Mouse (Mus musculus) right cerebral cortex, postnatal 4 days (tissue): Measurements from ENCODE around the gene Ddb1.
"Not testable (repeated sequence)": the region's sequence is repeated elsewhere in the genome, so short reads cannot be mapped to it uniquely, and the experiment has no call there.

Experiments used
- DNase-seq: peaks from one replicate; pipeline ENCODE4 v3.0.0-alpha.2; 2022

The Ddb1 gene

DNA sequence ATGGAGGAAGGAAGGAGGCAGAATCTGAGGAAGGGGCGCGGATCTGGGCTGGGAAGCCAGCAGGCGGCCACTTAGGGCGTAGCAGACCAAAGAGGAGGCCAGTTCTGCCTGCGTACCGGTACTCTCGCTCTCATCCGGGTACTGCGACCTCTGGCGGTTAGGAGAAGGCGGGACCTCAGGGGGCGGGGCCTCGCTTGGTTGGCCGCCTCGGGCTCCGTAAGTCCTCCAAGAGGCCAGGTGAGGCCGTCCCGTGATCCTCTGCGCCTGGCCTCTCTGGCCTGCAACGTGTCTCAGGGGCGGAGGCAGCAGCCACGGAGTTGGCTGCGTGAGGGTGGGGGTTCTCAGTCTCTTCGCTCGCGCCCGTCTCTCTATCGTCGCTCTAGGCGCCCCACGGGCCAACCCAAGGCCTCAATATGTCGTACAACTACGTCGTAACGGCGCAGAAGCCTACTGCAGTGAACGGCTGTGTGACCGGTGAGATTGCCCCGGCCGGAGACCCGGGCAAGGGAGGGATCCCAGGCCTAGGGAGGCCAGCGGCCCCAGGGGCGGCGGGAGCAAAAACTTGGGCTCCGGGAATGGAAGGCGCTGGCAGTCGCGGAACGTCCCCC lies at the start of gene Ddb1, which contains the start of gene Tkfc:
Ddb1 (plus strand) TSS at position 35 of the 608 bp plus-strand sequence.
Tkfc (minus strand) TSS at position 362 of the 608 bp plus-strand sequence.
- peak; percentile 98 for DNase-seq

DNA sequence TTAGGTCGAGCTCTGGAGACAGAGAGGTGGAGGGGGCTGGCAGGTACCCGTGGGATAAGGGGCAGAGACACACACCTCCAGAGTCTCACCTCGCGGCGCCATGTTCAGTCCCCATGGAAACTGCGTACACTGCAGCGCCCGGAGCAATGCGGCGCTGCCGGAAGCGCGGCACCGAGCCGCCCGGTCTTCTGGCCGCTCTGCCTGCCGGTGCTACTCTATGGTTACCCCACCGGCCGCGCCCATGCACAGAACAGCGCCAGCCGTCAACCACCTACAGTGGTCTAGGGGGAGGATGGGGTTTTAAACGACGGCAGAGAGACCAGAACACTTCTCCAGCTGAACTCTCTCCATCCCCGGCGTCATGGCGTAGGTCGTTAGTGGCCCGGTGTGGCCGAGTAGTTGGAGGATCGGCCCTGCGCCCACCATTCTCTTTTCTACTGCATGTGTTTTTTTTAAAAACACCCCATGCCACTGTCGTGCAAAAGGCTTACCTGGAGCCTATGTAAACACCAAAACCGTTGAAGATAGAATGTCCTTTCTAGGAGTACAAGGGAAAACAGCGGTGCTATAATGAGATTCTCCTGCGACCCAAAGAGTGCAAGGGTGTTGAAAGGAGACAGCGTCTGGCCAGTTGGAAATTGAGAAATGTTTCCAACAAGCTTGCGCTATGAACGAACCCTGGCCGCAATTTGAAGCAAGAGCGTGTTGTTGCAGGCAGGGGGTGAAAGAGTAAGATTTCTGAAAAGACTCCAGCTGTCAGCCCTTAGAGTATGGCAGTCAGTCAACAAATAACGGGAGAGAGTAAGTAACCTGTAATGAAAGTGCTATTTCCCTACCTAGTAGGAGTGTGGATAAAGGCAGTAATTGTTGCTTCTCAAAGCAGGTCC lies 49.3 kb upstream of the Ddb1 start, which contains the start of gene Tmem216:
Tmem216 (minus strand) TSS at position 615 of the 887 bp plus-strand sequence.
- DNase-seq = peak; percentile 84

GRCm38 (mm10) chr19:10557001-10557400 lies 48.1 kb upstream of the Ddb1 start:
- no peak for DNase-seq

DNA sequence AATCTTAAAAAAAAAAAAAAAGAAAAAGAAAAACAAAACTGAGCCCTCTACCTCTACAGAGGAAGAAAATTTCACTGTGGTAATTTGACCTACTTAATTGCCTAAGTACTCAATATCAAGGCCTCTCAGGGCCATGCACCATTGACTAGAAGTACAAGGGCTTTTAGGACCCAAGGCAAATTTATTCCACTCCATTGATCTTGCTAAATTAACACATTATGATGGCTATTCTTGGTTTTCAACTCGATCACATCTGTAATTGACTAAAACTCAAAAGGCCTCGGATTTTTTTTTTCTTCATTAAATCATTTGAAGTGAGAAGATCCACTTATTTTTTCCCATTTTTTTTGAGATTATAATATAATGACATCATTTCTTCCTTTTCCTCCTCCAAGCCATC lies 47.7 kb upstream of the Ddb1 start:
- no peak for DNase-seq

DNA sequence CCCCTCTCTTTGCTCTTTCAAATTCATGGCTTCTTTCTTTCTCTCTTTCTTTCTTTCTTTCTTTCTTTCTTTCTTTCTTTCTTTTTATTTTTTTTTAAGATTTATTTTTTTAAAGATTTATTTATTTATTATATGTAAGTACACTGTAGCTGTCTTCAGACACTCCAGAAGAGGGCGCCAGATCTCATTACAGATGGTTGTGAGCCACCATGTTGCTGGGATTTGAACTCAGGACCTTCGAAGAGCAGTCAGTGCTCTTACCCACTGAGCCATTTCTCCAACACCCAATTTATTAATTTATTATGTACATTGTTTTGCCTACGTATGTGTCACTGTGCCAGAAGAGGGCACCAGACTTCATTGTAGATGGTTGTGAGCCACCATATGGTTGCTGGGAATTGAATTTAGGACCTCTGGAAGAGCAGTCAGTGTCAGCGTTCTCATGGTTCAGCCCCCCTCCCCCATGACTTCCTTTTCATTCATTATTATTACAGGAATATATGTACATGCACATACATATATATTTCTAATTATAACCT lies 47.2 kb upstream of the Ddb1 start:
- DNase-seq = not testable (repeated sequence)

DNA sequence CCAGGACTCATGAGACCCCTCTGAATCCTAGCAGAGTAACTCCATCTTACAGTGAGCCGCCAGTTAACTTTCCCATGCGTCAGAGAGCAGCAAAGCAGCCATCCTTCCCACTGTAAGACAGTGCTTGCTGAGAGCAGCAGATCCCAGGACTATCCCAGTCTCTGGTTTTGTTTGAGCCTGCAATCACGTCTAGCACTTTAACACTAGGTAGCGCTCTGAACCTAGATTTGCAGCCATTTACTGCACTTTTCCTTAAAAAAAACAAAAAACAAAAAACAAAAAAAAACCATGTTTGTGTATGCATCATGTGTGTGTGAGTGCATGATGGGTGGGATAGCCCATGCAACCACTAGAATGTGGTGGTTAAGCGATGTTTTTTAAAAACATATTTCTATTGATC lies 45.0 kb upstream of the Ddb1 start:
- no peak for DNase-seq

GRCm38 (mm10) chr19:10561558-10562314 lies 43.4 kb upstream of the Ddb1 start:
- DNase-seq = no peak

DNA sequence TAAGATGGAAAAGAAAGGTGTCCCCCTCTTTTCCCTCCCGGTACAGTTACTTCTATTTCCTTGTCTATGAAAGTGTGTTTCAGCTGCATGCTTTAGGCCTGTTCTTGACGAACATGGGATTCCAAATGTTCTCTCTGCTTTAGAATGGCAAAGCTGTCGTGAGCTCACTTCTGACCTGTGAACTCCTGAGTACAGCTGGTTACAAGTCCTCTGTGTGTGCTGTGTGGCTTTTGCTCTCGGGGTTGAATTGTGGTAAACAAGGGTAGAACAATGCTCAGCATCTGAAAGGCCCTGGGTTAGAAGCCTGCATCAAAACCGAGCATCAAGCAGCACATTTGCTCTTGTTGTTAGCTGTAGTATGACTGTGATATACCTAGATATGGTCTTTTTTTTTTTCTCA lies 42.8 kb upstream of the Ddb1 start:
- DNase-seq = no peak

DNA sequence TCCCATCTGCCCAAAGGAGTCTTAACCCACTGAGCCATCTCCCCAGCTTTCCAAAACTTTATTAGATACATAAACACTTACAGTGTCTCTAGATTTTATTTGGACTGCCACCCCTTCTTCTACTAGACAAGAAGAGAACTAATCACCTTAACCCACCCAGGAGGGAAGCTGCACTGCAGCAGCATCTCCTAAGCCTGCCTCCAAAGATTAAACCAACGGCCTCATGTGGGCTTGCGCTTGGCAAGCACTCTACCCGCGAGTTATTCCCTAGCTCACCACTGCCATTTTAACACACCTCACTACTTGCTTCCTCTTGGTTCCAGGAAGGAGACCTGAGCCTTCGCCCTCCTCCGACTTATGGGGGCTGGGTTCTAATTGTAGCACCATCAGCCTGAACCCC lies 40.8 kb upstream of the Ddb1 start:
- DNase-seq = no peak

- DNase-seq = no peak
Measured at GRCm38 (mm10) chr19:10565217-10565616, 39.9 kb upstream of the Ddb1 start.

GRCm38 (mm10) chr19:10569627-10570026 lies 35.5 kb upstream of the Ddb1 start:
- no peak for DNase-seq

DNA sequence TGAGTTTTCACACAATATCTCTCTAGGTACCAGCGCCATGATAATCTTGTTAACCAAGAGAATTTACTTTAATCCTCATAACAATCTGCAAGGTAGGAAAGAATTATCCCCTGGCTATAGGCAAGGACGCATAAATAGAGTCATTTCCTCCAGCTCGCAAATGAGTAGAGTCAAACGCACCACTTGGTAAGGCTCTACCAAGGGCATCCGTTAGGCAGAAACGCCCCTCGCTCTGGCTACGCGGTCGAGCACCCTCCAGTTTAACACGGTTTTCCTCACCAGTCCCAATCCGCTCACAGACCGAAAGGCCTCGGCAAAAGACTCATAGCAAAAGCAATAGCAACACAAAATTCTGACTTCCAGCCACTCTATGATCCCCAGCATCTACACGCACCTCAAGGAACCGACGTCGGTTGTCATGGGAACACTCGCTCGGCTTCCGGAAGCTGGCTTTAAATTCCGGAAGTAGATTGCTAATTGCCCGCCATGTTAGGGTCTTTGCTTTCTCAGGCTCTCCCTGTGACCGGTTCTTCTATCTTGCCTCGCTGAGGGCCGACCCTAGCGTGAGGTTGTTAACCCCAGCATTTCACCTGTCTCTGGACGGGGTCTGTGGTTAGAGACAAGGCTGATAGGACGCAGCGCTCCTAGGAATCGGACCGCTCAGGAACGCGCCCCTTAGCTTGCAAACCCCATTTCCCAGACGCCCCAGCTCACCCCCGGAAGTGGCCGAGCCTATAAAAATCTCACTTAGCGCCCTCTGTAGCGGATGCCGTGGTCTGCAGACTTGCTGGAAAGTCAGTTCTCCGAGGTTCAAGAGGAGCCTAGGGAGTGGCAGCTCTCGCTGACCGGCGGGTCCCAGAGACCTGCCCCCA lies 28.2 kb upstream of the Ddb1 start, which contains the start of the genes Cyb561a3 and Tmem138:
Cyb561a3 (plus strand) TSS at position 483 of the 872 bp plus-strand sequence.
Tmem138 (minus strand) TSS at position 673 of the 872 bp plus-strand sequence.
- DNase-seq = peak; percentile 84

DNA sequence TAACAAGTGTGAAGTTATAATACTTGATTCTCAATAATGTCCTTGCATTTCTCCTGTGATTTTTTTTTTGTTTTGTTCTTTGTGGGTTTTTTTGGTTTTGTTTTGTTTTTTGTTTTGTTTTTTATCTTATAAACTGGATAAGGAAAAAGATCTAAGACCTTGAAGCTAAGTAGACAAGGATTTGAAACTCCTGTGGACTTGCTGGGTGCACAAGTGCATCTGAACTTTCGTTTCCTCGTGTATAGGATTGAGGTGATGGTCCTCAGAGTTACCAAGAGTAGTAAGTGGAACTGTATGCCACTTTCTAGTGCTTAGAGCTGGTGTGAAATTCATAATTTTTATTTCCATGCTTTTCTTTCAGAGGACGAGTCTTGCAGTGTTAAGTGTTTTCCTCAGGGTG lies 25.0 kb upstream of the Ddb1 start:
- DNase-seq = no peak

- no peak for DNase-seq
Measured at GRCm38 (mm10) chr19:10580761-10581160, 24.4 kb upstream of the Ddb1 start.

DNA sequence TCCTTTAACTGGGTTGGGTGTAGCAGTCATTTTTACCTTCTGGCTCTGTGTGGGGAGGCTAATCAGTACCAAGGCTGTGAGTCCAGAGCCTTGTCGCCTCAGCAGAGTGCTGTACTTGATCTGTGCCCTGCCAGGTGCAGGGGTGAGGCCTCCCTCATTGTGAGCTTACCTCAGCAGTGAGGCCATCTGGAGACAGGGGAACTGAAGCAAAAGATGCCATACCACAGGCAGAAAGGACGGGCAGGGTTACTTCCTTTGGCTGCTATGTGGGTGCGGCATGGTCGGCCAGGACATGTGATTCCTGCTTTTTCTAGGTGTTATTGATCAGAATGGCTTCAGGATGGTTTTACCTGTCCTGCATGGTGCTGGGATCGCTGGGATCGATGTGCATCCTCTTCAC lies 23.1 kb upstream of the Ddb1 start:
- DNase-seq = no peak

DNA sequence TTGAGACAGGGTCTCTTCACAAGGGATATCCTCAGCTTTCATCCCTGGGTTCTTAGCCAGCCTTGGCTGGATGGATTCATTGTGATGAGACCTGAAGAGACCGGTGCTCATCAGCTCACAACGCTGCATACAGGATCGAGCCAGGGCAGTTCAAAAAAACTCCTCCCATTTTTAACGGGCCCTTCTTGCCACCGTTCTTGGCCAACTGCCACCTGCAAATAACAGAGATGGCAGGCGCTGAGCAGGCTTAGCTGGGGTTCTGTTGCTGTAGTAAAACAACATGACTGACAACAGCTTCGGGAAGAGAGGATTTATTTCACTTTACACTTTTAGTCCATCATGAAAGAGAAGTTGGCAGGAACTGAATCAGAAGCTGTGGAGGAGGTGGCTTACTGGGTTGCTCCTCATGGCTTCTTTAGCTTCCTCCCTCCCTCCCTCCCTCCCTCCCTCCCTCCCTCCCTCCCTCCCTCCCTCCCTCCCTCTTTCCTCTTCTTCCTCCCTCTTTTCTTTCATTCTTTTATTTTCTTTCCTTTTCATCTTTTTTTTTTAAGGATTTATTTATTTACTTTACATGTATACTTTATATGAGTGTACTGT lies 21.5 kb upstream of the Ddb1 start:
- DNase-seq = no peak

DNA sequence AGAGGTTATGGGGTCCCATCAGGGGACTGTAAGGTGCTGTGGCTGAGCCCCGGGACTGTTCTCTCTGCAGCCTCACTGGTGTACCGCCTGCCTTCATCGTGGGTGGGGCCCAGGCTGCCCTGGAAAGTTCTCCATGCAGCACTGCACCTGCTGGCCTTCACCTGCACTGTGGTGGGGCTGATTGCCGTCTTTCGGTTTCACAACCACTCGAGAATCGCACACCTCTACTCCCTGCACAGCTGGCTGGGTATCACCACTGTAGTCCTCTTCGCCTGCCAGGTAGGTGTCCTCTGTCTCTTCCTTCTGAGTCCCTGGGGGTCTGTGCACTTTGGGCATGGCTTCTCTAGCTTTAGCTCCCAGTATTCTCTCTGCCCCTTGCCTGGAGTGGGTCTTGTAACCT lies 20.0 kb upstream of the Ddb1 start:
- no peak for DNase-seq

- no peak for DNase-seq
Measured at GRCm38 (mm10) chr19:10587231-10587630, 17.9 kb upstream of the Ddb1 start.

DNA sequence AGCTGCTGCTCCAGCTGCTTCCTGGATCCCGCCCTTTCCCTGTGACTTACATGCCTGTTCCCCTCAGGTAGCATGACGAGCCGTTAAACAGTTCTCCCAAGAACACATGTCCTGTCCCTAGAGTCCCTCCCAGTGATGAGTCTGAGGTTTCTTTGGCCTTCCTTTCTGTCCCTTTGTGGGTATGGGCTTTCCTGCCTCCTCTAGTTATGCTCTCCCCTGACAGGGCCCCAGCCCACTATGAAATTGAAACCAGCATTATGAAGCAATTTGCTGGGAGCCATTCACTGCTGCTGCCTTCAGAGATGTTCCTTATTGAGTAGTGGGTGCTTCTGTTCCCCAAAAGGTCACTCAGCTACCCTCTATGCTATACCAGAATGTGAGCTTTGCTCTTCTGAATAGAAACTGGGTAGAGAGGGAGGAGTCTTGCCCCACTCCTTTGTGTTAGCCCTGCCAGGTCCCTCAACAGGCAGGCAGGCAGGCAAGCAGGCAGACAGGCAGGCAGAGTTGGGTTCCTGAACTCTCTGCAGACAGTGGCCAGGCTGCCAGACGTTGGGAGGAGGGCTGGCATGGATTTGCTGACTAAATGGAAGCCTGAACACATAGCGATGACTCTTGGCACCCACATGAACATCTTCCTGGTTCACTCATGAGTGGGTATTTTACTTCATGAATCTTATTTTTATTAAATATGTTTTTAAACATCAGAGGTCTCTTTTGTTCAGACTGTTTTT lies 15.8 kb upstream of the Ddb1 start:
- DNase-seq = no peak

GRCm38 (mm10) chr19:10590301-10590700 lies 14.8 kb upstream of the Ddb1 start:
- DNase-seq = no peak
